Mouse (Mus musculus) heart, adult 9 months (tissue): ENCODE results near the gene Glb1l.

Experiments
- DNase-seq, 2 experiments: peaks; one replicate each; pipeline ENCODE4 v3.0.0; 2022; ENCODE audit warnings: low spot score in 2 of 2

Glb1l gene

DNA sequence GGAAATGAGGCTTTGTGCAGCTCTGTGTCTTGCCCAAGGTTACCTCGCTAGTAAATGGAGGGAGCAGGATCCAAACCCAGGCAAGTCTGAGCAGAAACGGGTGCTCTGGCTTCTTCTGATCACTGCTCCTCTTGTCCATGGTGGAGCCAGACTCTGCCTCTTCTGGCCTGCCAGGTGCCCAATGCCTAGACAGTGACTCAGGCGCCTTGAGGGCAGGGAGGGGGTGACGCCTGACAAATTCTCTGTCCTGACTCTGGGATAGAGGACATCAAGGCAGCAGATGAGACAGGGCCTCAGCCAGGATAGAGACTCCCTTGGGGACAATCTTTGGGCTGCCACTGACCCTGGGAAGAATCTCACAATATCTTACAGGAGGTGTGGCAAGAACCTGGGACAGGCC is 20.6 kb upstream of the Glb1l start:
- DNase-seq = no peak

DNA sequence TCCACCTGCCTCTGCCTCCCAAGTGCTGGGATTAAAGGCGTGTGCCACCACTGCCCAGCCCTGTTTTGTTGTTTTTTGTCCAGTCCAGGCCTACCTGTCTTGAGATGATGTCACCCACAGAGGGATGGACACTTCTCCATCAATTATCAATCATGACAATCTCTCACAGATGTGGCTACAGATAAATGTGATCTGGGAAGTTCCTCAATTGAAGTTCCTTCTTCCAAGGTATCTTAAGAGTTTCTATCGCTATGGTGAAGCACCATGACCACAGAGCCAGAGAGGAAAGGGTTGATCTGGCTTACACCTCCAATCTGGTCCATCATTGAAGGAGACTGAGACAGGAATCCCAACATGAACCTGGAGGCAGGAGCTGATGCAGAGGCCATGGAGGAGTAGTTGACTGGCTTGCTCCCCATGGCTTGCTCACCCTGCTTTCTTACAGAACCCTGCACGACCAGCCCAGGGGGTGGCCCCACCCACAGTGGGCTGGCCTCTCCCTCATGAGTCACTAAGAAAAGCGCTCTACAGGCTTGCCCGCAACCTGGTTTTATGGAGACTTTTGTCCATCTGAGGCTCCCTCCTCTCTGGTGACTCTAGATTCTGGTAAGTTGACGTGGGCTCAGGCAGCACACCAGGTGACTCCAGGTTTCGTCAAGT is 19.9 kb upstream of the Glb1l start:
- DNase-seq = no peak

DNA sequence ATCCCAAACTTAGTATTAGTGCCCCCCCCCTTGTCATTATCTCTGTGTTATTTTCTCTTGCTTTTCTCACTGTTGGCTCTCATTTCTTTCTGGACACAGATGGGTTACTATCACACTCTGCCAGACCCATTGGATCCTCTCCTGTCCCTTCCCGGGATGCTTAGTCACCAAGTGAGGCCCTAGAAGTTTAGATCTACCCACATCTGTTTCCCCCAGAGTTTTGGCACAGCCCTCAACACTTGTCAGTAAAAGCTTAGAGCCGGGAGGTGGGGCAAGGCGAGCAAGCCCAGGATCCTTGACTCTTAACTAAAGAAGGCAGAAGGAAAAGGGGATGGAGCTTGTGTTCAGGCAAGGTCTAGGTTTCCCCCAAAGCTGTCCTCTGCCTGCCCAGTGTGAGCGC is 18.5 kb upstream of the Glb1l start:
- no peak for DNase-seq

DNA sequence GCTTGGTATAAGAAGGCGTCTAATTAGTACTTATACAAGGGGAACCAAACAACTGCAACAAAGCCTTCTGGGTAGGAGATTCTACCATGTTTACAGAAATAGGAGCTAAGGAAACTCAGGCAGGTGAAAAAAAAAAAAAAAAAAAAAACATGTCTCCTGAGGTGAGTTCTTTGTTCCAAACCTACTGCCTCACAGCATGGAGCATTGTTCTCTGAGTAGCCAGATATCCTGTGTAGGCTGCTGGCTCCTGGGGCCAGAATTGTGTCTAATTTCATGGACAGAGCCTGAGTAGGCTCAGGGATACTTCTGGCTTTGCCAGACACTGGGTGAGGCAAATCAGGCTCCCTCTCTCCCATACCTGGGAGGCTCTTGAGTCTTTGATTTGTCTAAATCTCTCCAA is 17.0 kb upstream of the Glb1l start:
- no peak for DNase-seq

DNA sequence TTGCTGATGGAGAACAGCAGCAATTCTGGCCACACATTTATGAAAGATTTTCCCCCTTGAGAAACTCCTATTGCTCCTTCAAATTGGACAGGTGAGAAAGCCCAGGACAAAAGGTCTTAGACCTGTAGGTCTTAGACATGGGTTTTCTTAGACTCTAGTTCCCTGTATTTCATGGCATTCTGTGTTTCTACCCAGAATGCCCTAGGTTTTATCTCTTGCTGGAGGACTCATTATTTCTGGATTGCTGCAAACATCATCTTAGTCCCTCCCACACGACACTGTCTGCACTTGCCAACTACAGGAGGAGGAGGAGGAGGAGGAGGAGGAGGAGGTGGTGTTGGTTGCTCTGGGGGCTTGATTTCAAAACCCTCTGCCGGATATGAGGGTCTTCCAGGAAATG is 15.5 kb upstream of the Glb1l start:
- no peak for DNase-seq

DNA sequence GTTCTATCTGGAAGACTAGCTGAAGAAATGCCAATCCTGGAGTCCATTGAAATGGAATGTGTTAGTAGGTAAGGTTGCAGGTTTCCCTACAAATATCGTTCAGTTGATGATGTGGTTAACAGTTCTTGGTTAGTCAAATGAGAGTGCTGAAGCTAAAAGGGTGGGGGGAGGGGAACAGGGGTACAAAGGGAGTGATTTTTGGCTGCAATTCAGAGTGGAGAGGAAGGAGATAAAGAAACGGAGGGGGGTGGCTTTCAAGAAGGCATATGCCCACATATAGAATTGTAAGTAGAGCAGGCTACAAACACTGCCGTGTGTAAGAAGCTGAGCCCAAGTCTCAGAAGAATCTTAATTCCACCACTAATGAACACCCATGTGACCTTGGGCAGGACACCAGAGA is 14.9 kb upstream of the Glb1l start:
- DNase-seq = no peak

DNA sequence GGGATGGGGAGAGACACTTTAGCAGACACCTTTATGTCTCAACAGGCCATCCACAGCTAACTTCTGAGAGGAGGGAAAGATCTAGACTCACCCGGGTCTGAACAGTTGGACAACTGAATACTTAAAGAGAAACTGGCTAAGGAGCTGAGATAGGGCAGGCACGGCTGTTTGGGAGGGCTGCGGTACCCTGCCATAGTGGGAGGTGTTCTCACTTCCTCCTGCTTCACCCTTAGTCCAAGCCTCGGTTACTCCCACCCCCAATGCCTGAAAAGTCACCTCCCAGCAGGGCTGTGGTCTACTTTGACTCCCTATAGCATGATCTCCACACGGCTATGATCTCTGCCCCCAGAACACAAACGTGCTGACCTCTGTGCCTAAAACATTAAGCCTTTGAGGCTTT is 12.9 kb upstream of the Glb1l start:
- DNase-seq = no peak

DNA sequence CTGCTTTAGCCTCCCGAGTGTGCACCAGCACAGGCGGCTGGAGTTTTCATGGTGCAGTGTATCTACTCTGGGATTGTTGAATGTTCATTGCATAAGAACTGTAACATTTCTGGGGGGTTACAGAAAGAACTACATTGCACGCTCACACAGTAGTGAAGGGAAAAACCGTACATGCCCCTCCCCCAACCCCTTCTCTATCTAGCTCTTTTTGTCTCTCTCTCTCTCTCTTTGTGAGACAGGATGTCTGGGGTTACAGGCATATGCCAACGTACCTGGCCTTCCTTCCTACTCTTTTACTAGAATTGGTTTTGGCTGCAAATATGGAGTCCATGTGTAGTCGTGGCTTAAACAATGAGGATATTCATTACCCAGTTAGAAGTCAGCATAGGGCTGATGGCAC is 12.3 kb upstream of the Glb1l start:
- no peak for DNase-seq

DNA sequence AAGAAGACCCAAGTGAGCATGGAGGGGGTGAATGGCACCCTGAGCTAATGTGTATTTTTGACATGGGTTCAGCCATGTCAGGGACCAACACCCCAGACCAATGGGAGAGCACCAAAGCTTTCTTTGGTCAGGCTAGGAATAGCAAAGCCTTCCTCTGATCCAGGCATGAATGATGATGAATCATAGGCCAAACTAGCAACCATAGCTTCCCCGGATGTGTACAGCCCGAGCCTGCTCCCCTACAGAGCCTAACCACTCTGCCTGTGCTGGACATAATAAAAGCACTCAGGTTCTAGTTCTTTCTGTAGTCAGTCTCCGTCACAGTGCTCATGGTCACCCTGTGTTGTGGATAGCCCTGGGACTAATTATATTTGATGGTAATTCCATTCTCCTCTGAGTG is 10.9 kb upstream of the Glb1l start:
- DNase-seq = no peak

DNA sequence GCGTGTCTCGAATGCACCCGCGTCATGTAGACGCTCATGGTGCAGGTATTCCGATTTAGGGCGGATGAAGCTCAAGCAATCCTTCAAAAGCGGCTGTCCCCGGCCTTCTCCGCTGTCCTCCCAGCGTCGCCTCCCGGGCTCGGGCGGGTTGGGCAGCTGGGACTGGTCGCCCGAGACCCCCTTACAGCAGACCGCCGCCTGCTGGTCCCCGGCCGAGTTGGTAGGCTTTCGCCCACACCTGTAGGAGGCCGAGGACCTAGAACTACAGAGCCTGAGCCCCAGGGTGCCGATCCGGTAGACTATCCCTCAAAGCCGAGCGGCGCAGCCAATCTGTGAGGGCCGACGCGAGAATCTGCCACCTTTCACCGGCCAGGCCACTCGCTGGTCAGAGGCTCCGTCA is 8.9 kb upstream of the Glb1l start, which contains the start of gene Tuba4a:
TSS of gene Tuba4a (minus strand) at position 335 of the 400 bp plus-strand sequence.
- DNase-seq = no peak

DNA sequence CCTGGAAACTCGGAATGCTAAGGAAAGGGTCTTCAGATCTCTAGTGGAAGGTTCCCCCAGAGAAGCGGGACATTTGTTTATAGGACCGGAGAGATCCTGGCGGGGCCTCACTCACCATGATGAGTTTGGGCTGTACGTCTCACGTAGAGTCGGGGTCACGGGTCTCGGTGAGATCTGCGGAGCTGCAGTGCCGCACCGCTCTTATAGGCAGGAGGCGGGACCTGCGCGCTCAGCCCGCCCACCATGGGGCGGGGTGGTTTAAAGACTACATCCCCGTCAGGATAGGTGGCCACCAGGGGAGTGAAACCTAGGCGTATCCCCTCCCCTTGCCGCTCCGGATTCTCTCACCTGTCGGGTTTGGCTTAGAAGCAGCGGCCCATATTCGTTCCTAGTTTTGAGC is 8.5 kb upstream of the Glb1l start:
- peak; percentile 89 to 91 for DNase-seq

DNA sequence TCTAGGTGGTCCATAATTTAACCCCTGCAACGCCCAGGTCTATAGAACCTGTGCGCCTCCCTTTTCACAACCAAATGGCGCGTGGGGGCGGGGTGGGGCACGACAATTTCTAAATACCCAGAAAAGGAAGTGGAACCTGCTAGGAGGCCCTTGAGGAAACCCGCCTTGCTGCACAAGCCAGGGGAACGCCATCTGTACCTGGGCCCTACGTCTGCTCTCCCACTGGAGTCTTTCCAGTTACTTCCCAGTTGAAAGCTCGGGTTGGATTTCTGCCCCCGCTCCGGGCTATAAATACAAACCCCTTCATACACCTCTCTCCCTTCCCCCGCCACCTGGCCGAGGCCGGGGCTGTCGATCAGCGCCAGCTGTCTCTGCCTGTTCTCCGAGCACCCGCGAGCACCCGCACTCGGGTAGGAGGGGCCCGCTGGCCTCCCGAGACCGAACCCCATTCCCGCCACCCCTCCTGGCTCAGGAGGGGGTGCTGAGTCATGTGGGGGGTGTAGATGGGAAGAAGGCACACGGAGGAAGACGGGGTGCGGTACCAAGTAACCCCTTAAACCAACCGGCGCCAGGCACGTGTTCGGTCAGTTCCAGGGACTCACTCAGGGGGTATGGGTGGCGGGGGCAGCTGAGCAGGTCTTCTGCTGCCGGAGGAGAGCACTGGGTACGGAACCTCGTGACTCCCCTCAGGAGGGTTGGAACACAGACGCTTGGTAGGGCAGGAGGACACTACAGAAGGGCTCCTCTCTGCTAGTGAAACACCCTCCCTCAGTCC is 7.8 kb upstream of the Glb1l start:
- peak; percentile 75 to 77 for DNase-seq

DNA sequence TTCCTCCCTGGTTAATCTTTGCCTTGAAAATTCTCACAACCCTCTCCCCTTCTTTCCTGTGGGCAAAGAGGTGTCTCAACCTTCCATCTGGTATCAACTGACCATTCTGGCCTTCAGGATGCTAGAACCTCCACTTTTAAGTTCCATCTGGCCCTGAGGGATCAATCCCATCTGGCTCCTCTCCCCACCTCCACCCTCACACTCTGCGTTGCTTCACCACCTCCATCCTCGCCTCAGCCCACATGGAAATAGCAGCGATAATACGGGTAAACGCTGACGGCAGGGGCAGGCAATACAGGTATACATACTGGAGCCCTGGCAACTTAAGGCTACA is 7.2 kb upstream of the Glb1l start:
- no peak for DNase-seq

DNA sequence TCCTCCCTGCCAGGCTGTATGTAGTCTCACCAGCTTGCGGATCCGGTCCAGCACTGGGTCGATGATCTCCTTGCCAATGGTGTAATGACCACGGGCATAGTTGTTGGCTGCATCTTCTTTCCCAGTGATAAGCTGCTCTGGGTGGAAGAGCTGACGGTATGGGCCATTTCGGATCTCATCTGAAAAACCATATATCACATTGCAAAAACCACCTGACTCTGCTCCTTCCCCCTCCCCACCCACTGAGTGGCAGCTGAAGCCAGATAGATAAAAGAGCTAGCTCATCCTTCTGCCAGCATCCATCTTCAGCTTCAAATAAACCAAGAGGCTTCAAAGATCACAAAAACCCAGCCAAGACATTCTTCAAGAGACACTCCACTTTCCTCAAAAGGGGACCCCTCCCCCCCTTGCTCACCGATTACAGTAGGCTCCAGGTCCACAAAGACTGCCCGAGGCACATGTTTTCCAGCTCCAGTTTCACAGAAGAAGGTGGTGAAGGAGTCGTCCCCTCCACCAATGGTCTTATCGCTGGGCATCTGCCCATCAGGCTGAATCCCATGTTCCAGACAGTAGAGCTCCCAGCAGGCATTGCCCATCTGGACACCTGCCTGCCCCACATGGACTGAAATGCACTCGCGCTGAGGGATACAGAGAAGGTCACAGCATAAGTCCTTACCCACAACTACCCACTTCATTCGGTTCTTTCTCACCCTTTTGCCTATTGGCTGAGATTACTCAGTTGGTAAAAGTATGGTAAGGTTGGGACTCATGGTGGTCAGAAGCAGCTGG is 6.4 kb upstream of the Glb1l start:
- DNase-seq = peak; percentile 73 to 74

DNA sequence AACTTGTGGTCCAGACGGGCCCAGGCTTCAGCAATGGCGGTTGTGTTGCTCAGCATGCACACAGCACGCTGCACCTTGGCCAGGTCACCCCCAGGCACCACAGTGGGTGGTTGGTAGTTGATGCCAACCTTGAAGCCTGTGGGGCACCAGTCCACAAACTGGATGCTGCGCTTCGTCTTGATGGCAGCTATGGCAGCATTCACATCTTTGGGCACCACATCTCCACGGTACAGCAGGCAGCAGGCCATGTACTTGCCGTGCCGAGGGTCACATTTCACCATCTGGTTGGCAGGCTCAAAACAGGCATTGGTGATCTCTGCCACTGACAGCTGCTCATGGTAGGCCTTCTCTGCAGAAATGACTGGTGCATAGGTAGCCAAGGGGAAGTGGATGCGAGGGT is 5.2 kb upstream of the Glb1l start:
- DNase-seq = no peak

DNA sequence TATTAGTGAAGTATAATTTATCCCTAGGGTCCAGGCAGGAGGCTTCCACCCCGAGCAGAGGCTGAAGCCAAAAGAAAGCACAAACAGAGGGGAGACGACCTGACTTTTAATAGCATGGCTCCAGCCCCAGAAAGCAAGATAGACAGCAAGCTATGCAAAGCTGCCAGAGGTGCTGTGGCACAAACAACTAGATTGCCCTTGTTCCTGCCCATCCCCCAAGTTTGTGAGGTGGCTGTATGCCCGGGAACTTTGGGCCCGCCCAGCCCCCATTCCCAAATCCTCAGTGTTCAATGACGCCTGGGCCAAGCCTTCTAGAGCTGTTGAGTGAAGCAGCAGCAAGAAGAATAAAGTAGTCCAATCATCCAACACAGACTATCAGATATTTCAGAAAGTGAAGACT is 4.3 kb upstream of the Glb1l start:
- DNase-seq = peak; percentile 66 to 83

DNA sequence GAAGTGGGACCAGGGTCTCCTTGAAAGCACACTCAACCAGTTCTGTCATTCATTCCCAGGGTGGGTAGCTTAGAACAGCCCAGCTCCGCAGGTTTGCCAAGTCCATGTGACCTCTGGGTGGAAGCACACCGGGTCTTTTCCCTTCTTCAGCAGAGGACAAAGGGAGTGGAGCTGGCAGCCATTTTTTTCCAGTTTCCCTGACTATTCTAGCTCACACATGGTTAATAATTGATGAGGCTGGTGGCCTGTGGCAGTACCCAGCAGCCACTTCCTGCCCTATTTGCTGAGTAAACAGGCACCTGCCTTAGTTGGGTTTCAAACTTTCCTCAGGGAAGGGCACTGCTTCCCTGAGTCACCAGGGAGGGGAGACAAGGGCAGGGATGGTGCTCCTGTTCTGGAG is 3.8 kb upstream of the Glb1l start:
- DNase-seq = no peak

DNA sequence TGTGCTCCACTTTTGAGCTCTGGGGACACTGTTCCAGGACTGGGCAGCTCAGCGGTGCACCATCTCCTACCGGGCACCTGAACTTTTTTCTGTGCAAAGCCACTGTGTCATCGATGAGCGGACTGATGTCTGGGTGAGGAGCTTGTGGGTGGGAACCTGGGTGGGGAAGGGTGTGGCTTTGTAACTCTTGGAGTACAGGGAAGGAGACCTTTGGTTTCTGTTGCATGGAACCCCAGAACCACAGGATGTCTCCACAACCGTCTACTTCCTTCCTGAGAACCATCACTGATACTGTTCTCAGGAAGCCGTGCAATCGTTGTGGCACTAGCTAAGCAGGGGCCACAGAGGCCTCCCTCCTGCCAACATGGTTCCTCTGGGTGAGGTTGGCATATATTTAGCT is 2.5 kb upstream of the Glb1l start:
- no peak for DNase-seq

DNA sequence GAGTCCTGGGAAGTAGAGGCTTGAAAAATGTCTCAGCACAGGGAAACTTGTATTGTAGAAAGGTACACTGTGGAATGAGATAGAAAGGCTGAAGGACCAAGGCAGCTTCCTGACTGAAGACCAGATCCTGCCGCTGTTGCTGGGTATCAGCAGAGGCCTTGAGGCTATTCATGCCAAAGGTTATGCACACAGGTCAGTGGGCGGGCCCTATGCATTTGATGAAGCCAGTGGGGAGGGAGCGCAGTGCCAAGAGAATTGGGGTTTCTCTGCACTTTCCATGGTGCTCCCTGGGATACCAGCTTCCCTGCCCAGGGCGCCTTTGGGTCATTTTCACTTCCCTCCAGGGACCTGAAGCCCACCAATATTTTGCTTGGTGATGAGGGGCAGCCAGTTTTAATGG is 1.9 kb upstream of the Glb1l start:
- no peak for DNase-seq

DNA sequence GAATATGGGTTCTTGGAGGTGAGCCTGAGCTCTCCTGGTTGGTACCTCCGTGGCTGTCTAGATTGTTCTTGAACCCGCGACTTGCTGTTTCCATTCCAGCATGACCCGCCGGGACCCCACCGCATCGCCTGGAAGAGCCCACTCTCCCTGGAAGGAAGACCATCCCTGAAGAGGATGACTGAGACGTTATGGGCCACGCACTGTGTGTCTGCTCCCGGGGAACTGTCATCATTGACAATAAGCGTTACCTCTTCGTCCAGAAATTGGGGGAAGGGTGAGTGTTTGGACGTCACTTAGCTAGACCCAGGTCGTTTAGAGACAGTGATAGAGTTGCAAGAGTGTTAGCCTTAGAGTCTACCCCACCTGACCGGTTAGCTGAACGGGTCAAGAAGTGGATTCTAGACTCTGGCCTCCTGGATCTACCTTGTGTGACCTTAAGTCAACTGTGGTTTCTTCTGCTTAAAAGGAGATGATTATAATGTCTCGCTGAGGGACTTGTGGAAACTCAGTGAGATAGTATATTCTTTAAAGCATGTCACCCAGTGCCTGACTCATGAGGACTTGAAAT is 612 bp upstream of the Glb1l start:
- DNase-seq = no peak

DNA sequence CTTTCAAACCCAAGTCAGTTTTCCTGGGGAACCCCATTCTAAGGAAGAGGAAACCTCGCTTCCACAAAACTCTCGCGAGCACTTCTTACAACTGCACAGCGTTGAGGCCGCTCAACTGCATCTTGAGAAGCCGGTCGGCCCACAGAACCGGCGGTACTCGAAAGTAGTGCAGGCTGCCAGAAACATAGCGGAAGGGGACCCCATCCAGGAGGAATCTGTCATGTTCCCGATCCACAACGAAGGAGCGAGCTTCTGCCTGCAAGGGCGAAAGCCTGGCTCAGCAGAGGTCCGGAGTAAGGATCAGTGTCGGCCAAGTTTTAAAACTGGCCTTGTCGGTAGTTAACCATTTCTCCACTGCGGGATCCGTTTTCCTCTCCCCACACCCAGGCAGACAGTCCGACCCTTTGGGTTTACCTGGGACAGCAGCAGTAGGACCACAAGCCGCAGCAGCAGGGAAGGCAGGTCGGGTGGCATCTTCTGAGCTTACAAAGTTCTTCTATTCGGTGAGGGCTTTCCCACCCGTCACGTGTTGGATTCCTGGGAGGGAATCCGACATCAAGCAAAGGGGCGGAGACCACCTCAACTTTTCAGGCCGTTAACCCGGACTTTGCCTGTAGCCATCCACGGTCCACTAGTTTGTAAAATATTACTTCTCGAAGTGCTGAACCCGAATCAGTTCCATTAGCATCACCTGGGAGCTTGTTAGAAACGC is 1.5 kb downstream of the Glb1l start:
- DNase-seq = peak; percentile 45 to 52

DNA sequence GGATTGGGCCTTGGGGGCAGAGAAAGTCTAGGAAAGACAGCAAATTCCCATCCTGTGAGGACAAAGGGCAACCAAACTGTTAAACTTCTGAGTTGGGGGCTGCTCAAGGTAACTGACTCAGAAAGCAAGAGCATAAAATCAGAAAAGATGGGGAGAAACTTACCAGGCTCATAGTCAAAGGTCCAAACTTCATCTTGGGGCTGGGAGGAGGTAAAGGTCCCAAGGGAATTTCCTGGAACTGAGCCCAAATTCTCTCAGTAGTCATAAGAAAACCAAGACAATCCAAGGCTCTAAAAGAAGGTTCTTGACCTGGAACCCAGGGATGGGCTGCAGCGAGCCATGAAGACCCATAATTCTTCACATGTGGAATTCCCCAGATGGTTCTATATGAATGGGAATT is 9.4 kb downstream of the Glb1l start:
- no peak for DNase-seq
